Mouse (Mus musculus) lung, embryonic 15.5 days (tissue): ENCODE results near the gene Anapc7. TPM values are rescaled to one million over a fixed set of nuclear protein-coding genes. Genes with fewer than 3 reads are reported as not detected.
"Not testable (repeated sequence)": the region's sequence is repeated elsewhere in the genome, so short reads cannot be mapped to it uniquely, and the experiment has no call there.

Source experiments
- ATAC-seq: fragments of 200-750 bp; cut with Nextera tagmentation; 2 replicates; pipeline ENCODE4 v1.8.0; 2017; ENCODE audit warnings: moderate number of reproducible peaks, borderline replicate concordance; ENCODE audit not compliant: low FRiP score, low TSS enrichment; ENCODE audit errors: extremely low read depth
- H3K27ac ChIP-seq: fragments of 300-500 bp; sonication (generic); 2 replicates; pipeline ENCODE4 v1.5.1; 2015; ENCODE audit warnings: moderate library complexity, mild to moderate bottlenecking, inconsistent platforms
- H3K27me3 ChIP-seq: fragments of 300-500 bp; sonication (generic); 2 replicates; pipeline ENCODE4 v1.6.1; 2015; ENCODE audit warnings: inconsistent platforms
- H3K36me3 ChIP-seq: fragments of 300-500 bp; sonication (generic); 2 replicates; pipeline ENCODE4 v1.6.1; 2015; ENCODE audit warnings: inconsistent platforms
- H3K4me1 ChIP-seq: fragments of 300-500 bp; sonication (generic); 2 replicates; pipeline ENCODE4 v1.6.1; 2015; ENCODE audit warnings: inconsistent platforms
- H3K4me2 ChIP-seq: fragments of 300-500 bp; sonication (generic); 2 replicates; pipeline ENCODE4 v1.6.1; 2015; ENCODE audit warnings: inconsistent platforms, mild to moderate bottlenecking, moderate library complexity
- H3K4me3 ChIP-seq: fragments of 300-500 bp; sonication (generic); 2 replicates; pipeline ENCODE4 v1.5.1; 2015; ENCODE audit warnings: mild to moderate bottlenecking, inconsistent platforms
- H3K9ac ChIP-seq: fragments of 300-500 bp; sonication (generic); 2 replicates; pipeline ENCODE4 v1.6.1; 2015; ENCODE audit warnings: inconsistent platforms
- H3K9me3 ChIP-seq: fragments of 300-500 bp; sonication (generic); 2 replicates; pipeline ENCODE4 v1.6.1; 2016; ENCODE audit warnings: inconsistent platforms
- WGBS: fragments of 180-500 bp; shearing (Covaris S2); methylation state at CpG from one replicate; pipeline ENCODE4 v1.1.7; 2015; 5-methylcytosine and 5-hydroxymethylcytosine counted together
- polyA plus RNA-seq: library from polyadenylated mRNA; unstranded; fragments of >200 nt; fragmentation: Nextera tagmentation; extraction: Ambion mirVana; gene quantifications from 2 replicates; pipeline ENCODE4 v1.2.1, GENCODE M21; 2015

Gene Anapc7
- polyA plus RNA-seq, 1 experiment from 2014 or later = 46.2 TPM

DNA sequence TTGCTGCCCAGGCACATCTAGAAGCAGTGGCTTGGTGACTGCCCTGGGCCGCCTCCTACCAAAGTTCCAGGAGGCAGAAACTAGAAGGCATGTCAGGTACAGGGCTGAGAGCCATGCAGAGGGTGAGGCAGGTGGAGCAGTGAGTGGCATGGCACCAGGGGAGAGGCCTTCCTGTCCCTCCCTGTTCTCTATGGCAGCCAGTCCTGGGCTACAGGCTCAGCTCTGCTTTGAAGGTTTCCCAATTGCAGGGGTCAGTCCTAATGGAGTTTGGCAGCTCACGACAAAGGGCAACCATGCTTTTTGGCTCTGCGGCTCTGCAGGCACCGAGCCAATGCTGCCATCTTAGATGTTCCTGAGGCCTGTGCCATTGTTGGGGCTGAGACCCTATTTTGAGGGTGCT is 32.9 kb downstream of the Anapc7 start:
- Histone ChIP-seq H3K4me1 (no peaks in the 10 kb centered on the region), H3K27me3 (no peaks in the 10 kb centered on the region)
- WGBS = 85% methylated on average over 4 of the region's 4 CpGs

DNA sequence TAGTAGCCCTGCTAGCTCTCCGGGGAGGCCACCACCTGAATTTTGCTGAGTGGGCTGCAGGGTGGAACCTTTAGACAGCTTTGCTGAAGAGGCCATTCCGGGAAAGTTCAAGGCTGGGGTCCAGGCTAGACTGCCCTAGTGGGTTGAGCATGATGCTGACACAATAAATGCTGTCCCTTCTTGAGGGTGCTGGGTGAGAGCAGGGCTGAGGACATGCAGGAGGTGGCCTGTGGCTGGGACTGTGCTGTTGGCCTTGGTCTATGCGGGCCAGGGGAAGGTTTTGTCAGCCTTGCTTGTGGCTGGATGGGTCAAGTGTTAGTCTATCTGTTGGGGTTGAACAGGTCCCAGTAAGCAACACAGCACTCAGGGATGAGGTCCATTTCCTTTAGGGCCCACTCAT is 33.4 kb downstream of the Anapc7 start:
- ATAC-seq = no peak
- no peak overlapping the region for H3K4me3 ChIP-seq

More for the DNA sequence above, 32.9 kb downstream of the Anapc7 start:
- Histone ChIP-seq H3K4me3 (no peak overlapping the region), H3K9me3 (no peaks in the 10 kb centered on the region), H3K9ac (no peak overlapping the region), H3K4me2 (no peak overlapping the region), H3K36me3 (peaks cover 70% of the 10 kb centered on the region), H3K27ac (no peak overlapping the region)
- no peak for ATAC-seq

DNA sequence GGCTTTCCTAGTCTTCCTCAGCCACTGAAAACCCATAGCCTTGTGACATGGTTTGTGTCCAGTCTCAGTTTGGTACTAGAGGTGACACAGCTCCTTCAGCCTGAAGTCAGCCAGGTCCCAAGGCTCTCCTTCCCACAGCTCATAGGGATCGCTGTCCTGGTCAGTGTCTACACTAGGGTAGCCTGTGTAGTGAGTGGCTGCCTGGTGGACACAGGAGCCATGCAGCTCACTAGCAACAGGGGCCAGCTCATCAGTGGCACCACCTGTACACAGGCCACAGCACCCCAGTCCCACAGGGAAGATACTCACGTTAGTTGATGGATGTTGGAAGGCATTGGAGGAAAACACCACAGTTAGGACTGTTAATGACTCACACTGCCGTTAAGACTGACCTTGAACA is 34.1 kb downstream of the Anapc7 start:
- Histone ChIP-seq H3K4me3 (no peak overlapping the region), H3K4me2 (no peak overlapping the region), H3K4me1 (no peaks in the 10 kb centered on the region), H3K27me3 (no peaks in the 10 kb centered on the region), H3K27ac (no peak overlapping the region), H3K36me3 (peaks cover 82% of the 10 kb centered on the region), H3K9me3 (no peaks in the 10 kb centered on the region), H3K9ac (no peak overlapping the region)
- 81% methylated on average over 3 of the region's 3 CpGs for WGBS
- ATAC-seq = no peak

More for the DNA sequence above, 33.4 kb downstream of the Anapc7 start:
- H3K36me3 ChIP-seq = peaks cover 75% of the 10 kb centered on the region
- H3K4me2 ChIP-seq = no peak overlapping the region
- H3K9ac ChIP-seq = no peak overlapping the region
- no peaks in the 10 kb centered on the region for H3K27me3 ChIP-seq
- H3K27ac ChIP-seq = no peak overlapping the region
- 84% methylated on average over 3 of the region's 3 CpGs for WGBS
- H3K9me3 ChIP-seq = no peaks in the 10 kb centered on the region
- H3K4me1 ChIP-seq = no peaks in the 10 kb centered on the region

DNA sequence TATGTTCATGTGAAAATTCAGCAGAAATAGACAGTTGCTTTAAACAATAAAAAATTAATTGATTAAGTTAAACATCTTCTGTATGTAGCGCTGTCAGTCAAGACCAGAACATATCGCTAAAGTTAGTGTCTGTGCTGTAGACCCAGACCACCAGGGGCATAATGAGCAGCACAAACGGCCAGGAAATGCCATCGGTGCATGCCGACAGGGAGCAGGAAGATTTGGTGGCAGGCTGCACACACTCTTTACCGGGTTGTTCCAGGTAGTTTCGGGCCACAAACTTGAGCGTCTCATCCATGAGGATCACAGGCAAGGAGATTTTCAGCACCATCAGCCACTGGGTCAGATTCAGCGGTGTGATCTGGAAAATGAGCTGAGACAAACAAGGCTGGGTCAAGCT is 35.6 kb downstream of the Anapc7 start:
- not testable (repeated sequence) for H3K27ac ChIP-seq, H3K9ac ChIP-seq, H3K9me3 ChIP-seq, ATAC-seq, H3K27me3 ChIP-seq, H3K4me1 ChIP-seq, H3K4me3 ChIP-seq, H3K4me2 ChIP-seq
- 78% methylated on average over 9 of the region's 9 CpGs for WGBS
- H3K36me3 ChIP-seq = peaks cover 96% of the 10 kb centered on the region

DNA sequence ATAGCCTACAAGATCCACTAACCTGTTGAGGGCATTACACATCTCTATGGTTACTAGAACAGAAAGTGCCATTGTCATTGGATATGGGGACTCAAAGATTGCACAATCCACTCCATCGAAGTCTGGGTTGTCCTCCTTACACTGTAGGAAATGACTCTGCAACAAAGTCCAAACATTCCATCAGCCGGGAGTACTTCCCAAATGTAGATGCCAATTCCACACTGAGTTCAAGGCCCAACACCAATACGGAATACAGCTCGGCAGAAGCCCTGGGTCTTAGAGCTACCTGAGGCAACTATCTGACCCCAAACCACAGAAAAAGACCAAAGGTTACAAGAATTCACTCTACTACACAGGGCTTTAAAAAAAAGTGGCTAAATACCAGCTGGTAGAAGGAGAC is 36.6 kb downstream of the Anapc7 start:
- no peak for ATAC-seq
- no peak overlapping the region for H3K27ac ChIP-seq

DNA sequence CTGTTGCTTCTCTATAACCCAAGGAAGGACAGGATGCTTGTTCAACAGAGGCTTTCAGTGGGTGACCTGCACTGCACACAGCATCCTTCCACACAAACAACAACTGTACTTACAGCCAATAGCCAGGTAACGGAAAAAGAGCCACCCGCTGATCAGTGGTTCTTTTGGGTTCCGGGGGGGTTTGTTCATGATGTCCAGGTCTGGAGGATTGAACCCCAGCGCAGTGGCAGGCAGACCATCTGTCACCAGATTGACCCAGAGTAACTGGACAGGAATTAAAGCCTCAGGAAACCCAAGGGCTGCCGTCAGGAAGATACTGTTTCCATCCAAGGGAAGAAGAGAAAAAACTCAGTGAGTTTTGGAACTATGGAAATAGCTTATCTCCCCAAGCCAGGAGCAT is 37.8 kb downstream of the Anapc7 start:
- no peaks in the 10 kb centered on the region for H3K27me3 ChIP-seq
- H3K4me2 ChIP-seq = no peak overlapping the region
- H3K36me3 ChIP-seq = peaks cover 98% of the 10 kb centered on the region
- no peak overlapping the region for H3K27ac ChIP-seq
- H3K4me1 ChIP-seq = no peaks in the 10 kb centered on the region
- H3K4me3 ChIP-seq = no peak overlapping the region
- H3K9ac ChIP-seq = no peak overlapping the region
- 92% methylated on average over 5 of the region's 5 CpGs for WGBS
- ATAC-seq = no peak
- H3K9me3 ChIP-seq = no peaks in the 10 kb centered on the region

More for the DNA sequence above, 36.6 kb downstream of the Anapc7 start:
- Histone ChIP-seq H3K9ac (no peak overlapping the region), H3K4me3 (no peak overlapping the region), H3K4me1 (no peaks in the 10 kb centered on the region), H3K4me2 (no peak overlapping the region), H3K36me3 (peaks cover 98% of the 10 kb centered on the region), H3K9me3 (no peaks in the 10 kb centered on the region), H3K27me3 (no peaks in the 10 kb centered on the region)
- WGBS = 76% methylated on average over 4 of the region's 4 CpGs

DNA sequence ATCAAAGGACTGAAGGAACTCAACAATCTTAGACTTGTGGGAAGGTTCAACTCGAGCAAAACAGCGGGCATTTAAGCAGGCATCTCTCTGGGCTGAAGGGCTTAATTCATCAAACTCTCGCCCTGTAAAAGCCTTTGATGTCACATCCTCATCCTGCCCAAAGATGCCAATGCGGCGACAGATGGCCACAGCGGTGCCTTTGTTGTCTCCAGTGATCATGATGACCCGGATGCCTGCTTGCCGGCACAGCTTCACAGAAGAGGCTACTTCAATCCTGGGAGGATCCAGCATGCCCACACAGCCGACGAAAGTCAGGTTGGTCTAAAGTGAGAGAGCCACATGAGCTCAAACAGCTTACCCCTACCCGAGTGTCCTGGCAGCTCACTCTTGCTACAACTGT is 39.2 kb downstream of the Anapc7 start:
- Histone ChIP-seq H3K9me3 (no peaks in the 10 kb centered on the region), H3K4me1 (no peaks in the 10 kb centered on the region), H3K36me3 (peaks cover 97% of the 10 kb centered on the region), H3K4me2 (no peak overlapping the region), H3K4me3 (no peak overlapping the region), H3K9ac (no peak overlapping the region), H3K27ac (no peak overlapping the region), H3K27me3 (no peaks in the 10 kb centered on the region)
- no peak for ATAC-seq
- 78% methylated on average over 11 of the region's 11 CpGs for WGBS

DNA sequence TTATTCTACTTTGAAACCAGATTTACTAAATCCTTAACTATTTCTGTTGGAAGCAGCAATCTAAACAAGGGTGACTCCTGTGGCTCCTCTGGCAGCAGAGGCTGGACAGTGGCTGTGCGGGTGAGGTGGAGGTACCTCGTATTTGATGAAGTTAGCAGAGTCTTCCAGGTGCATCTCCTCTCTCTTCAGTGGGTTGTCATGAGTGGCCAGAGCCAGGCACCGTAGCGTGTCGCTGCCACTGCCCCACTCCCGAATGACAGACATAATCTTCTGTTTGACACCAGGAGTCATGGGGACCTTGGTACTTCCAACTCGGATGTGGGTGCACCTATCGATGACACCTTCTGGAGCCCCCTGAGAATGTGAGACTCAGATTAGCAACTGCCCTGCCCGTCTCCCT is 39.9 kb downstream of the Anapc7 start:
- ATAC-seq = no peak
- Histone ChIP-seq H3K4me2 (no peak overlapping the region), H3K4me1 (no peaks in the 10 kb centered on the region), H3K9ac (no peak overlapping the region), H3K27me3 (no peaks in the 10 kb centered on the region), H3K4me3 (no peak overlapping the region), H3K9me3 (no peaks in the 10 kb centered on the region), H3K36me3 (peaks cover 98% of the 10 kb centered on the region), H3K27ac (no peak overlapping the region)
- 90% methylated on average over 9 of the region's 9 CpGs for WGBS

DNA sequence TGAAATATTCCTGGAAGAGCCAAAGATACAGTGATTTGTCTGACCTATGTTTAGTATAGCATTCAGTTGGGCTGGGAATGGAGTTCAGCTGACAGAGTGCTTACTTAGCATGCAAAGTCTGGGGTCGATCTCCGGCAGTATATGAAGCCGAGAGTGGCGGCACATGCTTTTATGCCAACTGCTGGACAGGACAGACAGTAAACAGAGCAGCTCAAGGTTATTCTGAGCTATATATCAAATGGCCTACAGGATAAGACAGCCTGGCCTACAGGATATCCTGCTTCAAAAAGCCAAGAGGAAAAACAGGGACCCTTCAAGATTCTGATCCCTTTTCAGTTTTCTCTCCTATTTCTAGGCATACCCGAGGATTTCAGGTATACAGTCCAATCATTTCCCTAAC is 50.2 kb downstream of the Anapc7 start:
- Histone ChIP-seq H3K36me3 (peaks cover 87% of the 10 kb centered on the region), H3K9ac (no peak overlapping the region), H3K27me3 (no peaks in the 10 kb centered on the region), H3K4me2 (no peak overlapping the region), H3K4me1 (no peaks in the 10 kb centered on the region), H3K9me3 (no peaks in the 10 kb centered on the region), H3K27ac (no peak overlapping the region; the same call in 1 of the 2 replicates), H3K4me3 (no peak overlapping the region)
- 74% methylated on average over 5 of the region's 5 CpGs for WGBS
- no peak for ATAC-seq

DNA sequence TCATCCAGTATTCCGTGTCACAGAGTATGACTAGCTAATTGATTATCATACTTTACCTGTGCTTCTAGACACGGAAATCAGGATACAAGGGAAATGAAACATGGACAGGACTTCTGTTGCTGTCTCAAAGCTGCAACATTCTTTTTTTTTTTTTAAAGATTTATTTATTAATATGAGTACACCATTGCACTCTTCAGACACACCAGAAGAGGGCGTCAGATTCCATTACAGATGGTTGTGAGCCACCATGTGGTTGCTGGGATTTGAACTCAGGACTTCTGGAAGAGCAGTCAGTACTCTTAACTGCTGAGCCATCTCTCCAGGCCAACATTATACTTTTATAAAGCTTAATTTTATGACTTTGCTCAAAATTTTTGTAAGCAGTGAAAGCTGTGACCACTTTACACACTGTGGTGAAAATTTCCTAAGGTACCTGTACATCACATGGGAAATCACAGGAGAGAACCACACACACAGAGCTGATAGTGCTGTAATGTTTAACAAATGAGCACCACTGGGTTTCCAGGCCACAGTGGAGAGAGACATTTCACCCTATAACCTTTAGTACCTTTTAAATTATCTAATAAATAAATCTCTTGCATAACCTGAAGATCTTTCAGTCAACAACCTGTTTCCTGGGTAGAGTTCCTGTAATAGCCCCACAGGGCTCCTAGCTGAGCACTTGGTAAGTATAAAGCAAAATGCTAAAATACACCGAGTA is 53.3 kb downstream of the Anapc7 start:
- no peak for ATAC-seq
- H3K27ac ChIP-seq = no peak overlapping the region
- peaks cover 70% of the 10 kb centered on the region for H3K36me3 ChIP-seq
- no peaks in the 10 kb centered on the region for H3K9me3 ChIP-seq
- no peaks in the 10 kb centered on the region for H3K27me3 ChIP-seq
- H3K9ac ChIP-seq = no peak overlapping the region
- no peak overlapping the region for H3K4me2 ChIP-seq
- WGBS = 75% methylated on average over 4 of the region's 4 CpGs
- H3K4me3 ChIP-seq = no peak overlapping the region
- no peaks in the 10 kb centered on the region for H3K4me1 ChIP-seq

DNA sequence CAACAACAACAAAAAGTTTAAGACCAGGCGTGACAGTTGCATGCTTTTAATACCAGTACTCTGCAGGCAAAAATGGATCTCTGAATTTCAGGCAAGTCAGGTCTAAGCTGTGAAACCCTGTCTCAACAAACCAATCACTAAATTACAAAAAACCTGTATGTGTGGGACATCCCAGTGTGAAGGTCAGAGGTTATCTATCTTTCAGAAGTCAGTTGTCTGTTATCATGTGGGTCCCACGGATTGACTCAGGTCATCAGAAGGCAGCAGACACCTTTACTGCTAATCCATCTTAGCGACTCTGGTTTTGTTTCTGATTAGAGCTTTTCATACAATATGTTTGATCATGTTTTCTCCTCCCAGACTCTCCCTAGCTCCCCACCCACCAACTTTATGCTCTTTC is 54.6 kb downstream of the Anapc7 start:
- Histone ChIP-seq H3K36me3 (peaks cover 66% of the 10 kb centered on the region), H3K27ac (no peak overlapping the region)
- 53% methylated on average over 3 of the region's 3 CpGs for WGBS

DNA sequence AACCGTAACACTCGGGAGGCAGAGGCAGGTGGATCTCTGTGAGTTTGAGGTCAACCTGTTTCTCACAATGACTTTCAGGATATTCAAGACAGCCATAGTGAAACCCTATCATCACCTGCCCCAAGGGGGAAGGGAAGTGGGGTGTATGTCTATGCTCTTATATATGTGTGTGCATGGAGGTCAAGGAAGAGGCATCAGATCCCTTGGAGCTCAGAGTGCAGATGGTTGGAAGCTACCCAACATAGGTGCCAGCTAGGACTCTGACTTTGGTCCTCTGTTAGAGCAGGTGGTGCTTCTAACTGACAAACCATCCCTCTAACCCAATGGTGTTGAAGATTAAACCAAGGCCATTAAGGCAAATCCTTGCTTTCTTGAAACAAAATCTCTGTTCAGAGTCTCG is 56.0 kb downstream of the Anapc7 start:
- peaks cover 63% of the 10 kb centered on the region for H3K36me3 ChIP-seq
- H3K9me3 ChIP-seq = no peaks in the 10 kb centered on the region
- 91% methylated on average over 3 of the region's 3 CpGs for WGBS

More for the DNA sequence above, 54.6 kb downstream of the Anapc7 start:
- Histone ChIP-seq H3K27me3 (no peaks in the 10 kb centered on the region), H3K4me1 (no peaks in the 10 kb centered on the region; the same call in 1 of the 2 replicates), H3K9ac (no peak overlapping the region), H3K4me2 (no peak overlapping the region), H3K9me3 (no peaks in the 10 kb centered on the region), H3K4me3 (no peak overlapping the region)
- ATAC-seq = no peak

More for the DNA sequence above, 56.0 kb downstream of the Anapc7 start:
- no peak for ATAC-seq
- Histone ChIP-seq H3K4me1 (no peaks in the 10 kb centered on the region; the same call in 1 of the 2 replicates), H3K4me3 (no peak overlapping the region), H3K9ac (no peak overlapping the region), H3K27ac (no peak overlapping the region), H3K27me3 (no peaks in the 10 kb centered on the region), H3K4me2 (no peak overlapping the region)
